Mouse (Mus musculus) cerebral cortex, adult 2 months (tissue): ENCODE data around the gene Rbpms2.

Source experiments
- whole genome bisulfite sequencing: fragments of 180-500 bp; shearing (Covaris S2); methylation state at CpG from one replicate; pipeline ENCODE4 v1.1.7; 2018; 5-methylcytosine and 5-hydroxymethylcytosine counted together

The Rbpms2 gene

GRCm38 (mm10) chr9:65695646-65696045 is 66.2 kb downstream of the Rbpms2 start:
- 20% methylated on average over 3 of the region's 3 CpGs for WGBS

DNA sequence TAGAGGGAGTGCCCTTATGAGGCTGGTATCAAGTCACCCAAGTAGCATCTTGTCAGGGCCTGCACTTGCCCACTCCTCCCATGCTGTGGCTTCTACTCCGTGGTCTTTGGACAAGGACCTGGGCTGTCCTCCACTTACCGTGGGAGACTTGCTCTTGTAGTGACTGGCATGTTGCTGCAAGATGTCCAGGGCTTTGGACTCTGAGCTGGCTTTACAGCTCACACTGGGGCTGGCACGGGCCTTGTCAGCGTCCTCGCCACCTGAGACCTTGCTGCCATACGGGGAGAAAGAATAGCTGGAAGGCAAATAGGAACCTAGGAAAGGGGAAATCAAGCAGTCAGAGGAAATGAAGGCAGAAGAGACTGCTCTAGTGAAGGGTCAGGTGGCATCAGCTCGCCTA is 67.9 kb downstream of the Rbpms2 start:
- 79% methylated on average over 7 of the region's 7 CpGs for WGBS

DNA sequence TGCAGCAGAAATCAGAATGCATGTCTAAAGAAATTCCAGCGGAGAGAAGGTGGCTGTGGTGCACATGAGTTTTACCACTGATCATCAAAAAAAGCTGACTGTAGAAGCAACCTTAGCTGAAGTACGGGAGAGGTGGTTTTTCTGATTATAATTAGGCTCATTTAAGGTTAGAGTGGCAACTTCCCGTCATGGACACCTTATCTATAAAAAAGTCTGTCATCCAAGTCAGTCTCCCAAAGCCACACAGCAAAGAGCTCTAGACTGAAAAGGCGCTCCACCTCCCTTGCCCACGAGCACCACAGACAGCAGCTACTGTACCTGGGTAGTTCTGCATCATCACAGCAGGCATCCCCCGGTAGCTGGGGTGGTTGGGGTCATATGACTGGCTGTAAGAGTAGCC is 71.1 kb downstream of the Rbpms2 start:
- WGBS = 79% methylated on average over 6 of the region's 6 CpGs

DNA sequence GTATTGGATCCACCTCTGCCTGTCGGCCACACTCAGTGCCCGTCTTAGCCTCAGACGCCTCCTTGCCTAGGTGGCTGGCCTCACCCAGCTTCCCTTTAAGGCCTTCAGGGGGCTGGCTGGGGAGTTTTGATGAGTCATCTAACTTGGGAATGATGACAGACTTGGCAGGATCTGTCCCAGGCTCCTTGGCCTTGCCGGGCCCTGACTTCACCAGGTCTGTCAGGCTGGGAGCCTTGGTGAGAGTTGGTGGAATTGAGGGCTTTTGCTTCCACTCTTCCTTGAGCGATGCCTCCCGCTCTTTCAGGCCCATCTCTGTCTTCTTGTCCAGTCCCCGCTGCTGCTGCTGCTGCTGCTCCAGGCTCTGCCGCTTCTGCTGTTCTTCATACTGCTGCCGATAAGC is 72.8 kb downstream of the Rbpms2 start:
- WGBS = 85% methylated on average over 9 of the region's 9 CpGs

GRCm38 (mm10) chr9:65703241-65703640 is 73.8 kb downstream of the Rbpms2 start:
- WGBS = 95% methylated on average over 7 of the region's 7 CpGs

GRCm38 (mm10) chr9:65703926-65704595 is 74.6 kb downstream of the Rbpms2 start:
- WGBS = 90% methylated on average over 24 of the region's 24 CpGs
